Mouse (Mus musculus) MN1 (cell line): ENCODE results near the gene Mrgprb8.
"Not testable (repeated sequence)": the region's sequence is repeated elsewhere in the genome, so short reads cannot be mapped to it uniquely, and the experiment has no call there.

Experiments used
- DNase-seq: peaks from one replicate; pipeline ENCODE4 v3.0.0-alpha.2; 2016; ENCODE audit warnings: low spot score

Mrgprb8 gene

GRCm38 (mm10) chr7:48388226-48388625 lies at the start of gene Mrgprb8:
Gene Mrgprb8 (plus strand): TSS chr7:48388526.
- no peak for DNase-seq

GRCm38 (mm10) chr7:48435936-48436335 lies 47.6 kb downstream of the Mrgprb8 start:
- not testable (repeated sequence) for DNase-seq

- no peak for DNase-seq
Observed at GRCm38 (mm10) chr7:48436581-48436980, 48.3 kb downstream of the Mrgprb8 start.
